Mouse (Mus musculus): ENCODE data around the gene Rpl18a. TPM values are rescaled to one million over a fixed set of nuclear protein-coding genes. Genes with fewer than 3 reads are reported as not detected.

Gene Rpl18a
- polyA plus RNA-seq, 1 experiment, result 1,792 TPM

DNA sequence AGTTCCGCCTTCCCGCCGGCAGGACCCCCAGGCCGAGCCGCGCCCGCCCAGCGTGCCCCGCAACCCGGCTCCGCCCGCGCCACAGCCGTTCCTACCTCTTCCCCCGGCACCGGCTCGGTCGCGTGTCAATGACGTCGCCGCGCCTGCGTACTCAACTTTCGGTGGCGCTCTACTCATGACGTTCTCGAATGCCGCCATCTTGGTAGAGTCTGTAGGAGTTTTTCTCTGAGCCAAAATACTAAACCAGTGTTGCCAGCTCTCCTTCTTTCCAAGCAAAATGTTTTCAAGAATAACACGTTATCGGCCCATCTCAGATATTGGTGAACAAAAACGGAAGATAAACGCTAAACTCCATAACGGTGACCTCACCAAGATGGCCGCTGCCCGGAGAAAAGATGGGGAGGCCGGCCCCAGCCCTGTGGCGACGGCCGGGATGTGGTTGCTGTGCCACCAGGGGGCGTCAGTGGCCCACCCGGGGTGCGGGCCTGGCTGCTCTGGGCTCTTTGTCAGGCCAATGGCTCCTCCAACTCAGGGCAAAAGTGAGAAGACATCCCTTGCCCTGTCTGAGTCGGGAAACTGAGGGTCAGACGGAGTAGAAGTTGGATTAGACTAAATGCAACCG is 23.7 kb downstream of the Rpl18a start, which contains the start of gene Ccdc124:
Gene Ccdc124, minus strand, starts transcription at position 572 of the 622 bp plus-strand sequence.
- H3K27ac ChIP-seq (ENCODE audit: insufficient read depth, low read length), result peak within 1 kb of the TSS; percentile 94
- no peaks in the 10 kb centered on the region for H3K4me1 ChIP-seq (ENCODE audit: control insufficient read depth, insufficient read depth, low read length)
- TF ChIP-seq CTCF (IDR thresholded peaks at IDR 0.05; ENCODE audit: borderline replicate concordance, insufficient read depth, low read length) (peak; percentile 59), POLR2A (IDR thresholded peaks at IDR 0.05; ENCODE audit: low read depth, low read length) (peak; percentile 30; the same call in 1 of the 2 replicates)
- H3K4me3 ChIP-seq (ENCODE audit: insufficient read depth, low read length), result peak within 1 kb of the TSS; percentile 81

DNA sequence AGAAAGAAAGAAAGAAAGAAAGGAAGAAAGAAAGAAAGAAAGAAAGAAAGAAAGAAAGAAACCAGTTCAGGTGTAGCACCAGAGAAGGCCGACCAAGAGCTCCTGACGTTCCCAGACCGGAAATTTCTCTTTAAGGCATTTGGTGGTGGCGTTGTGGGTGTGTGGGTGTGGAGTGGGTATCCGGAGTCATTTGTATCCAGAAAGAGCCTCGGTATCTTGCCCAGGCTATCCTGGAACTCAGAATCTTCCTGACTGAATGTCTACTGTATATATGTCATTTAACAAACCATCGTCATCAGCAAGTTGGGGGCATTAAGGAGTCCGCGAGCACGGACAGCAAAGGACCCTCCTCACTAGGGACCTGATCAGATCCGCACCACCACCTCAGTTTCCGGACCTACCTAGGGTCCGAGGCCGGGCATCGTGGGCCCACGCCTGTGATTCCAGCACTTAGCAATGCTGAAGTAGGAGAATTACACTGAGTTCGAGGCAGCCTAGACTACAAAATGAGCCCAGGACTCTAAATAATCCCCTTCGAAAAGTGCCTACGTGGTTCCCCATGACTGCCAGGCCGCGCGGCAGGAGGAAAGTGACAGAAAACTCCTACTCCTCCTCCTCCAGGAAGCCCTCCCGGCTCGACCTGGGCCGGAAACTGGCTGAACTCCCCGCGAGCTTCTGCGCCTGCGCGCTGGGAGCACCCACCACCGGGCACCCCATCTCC is 24.4 kb downstream of the Rpl18a start:
- H3K27ac ChIP-seq (ENCODE audit: insufficient read depth, low read length), result peak overlapping the region; percentile 94
- peak overlapping the region; percentile 81 for H3K4me3 ChIP-seq (ENCODE audit: insufficient read depth, low read length)
- TF ChIP-seq CTCF (IDR thresholded peaks at IDR 0.05; ENCODE audit: borderline replicate concordance, insufficient read depth, low read length), result no peak
- H3K4me1 ChIP-seq (ENCODE audit: control insufficient read depth, insufficient read depth, low read length), result no peaks in the 10 kb centered on the region

DNA sequence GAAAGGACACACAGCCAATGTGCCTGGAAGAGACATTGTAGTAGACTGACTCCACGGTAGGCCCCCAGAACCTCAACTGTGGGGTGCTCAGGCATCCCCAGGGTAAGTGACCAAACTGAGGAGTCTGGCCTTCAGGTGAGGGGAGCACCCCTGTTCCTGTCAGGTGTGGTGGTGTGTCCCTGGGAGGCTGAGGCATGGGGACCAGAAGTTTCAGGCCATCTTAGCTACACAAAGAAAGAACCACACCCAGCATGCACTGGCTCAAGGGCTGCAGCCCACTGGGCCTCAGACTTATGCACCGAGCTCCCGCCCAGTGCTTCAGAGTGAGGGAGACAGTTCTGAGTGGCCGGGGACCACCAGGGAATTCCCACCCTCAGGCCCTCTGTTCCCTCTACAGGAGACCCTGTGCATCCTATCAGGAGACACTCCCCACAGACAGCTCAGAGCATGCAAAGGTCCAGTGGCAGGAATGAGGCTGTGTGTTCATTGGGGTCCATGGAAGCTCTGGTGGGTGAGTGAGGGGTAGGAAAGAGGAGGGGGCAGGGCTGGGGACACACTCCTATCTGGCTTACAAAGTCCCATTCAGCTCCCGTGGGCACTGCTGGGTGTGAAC is 25.9 kb downstream of the Rpl18a start:
- no peak for TF ChIP-seq CTCF (IDR thresholded peaks at IDR 0.05; ENCODE audit: borderline replicate concordance, insufficient read depth, low read length)
- TF ChIP-seq POLR2A (IDR thresholded peaks at IDR 0.05; ENCODE audit: low read depth, low read length), result no peak
- no peak overlapping the region for H3K27ac ChIP-seq (ENCODE audit: insufficient read depth, low read length)
- no peaks in the 10 kb centered on the region for H3K4me1 ChIP-seq (ENCODE audit: control insufficient read depth, insufficient read depth, low read length)
- no peak overlapping the region for H3K4me3 ChIP-seq (ENCODE audit: insufficient read depth, low read length)

DNA sequence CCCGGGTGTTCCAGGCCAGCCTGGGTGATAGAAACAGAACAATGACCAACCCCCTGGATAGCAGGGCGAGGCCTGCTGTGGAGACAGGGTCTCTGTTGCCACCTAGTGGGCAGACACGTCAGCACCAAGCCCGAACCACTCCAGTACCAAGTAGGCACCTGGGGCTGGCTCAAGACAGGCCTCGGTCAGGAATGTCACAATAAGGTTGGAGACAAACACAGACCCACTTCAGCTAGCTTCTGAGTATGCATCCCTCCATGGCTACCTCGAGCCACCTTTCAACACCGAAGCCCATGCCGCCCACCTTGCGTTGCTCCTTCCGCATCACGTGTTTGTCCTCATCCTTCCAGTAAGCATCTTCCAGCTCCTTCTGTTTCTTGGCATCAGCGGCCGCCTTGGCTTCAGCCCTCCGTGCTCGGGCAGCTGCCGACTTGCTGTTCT is 27.6 kb downstream of the Rpl18a start:
- TF ChIP-seq CTCF (IDR thresholded peaks at IDR 0.05; ENCODE audit: borderline replicate concordance, insufficient read depth, low read length), result peak; percentile 97
- TF ChIP-seq POLR2A (IDR thresholded peaks at IDR 0.05; ENCODE audit: low read depth, low read length), result no peak
- H3K27ac ChIP-seq (ENCODE audit: insufficient read depth, low read length), result no peak overlapping the region
- no peak overlapping the region for H3K4me3 ChIP-seq (ENCODE audit: insufficient read depth, low read length)

DNA sequence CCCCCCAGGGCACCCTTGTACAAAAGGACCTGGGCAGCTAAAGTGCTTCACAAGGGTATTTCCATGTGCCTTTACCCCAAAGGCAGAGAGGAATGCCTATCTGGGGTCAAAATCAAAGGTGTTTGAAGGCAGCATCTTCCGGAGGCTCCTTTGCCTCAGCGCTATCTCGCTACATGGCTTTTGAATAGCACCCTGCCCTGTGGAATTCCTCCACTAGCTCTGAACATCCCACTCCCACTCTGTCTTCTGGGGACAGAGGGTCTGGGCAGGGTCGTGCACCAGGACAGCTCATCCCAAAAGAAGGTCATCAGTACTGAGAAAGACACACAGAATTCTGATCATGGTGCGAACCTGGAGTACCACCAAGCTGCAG is 28.0 kb downstream of the Rpl18a start:
- H3K27ac ChIP-seq (ENCODE audit: insufficient read depth, low read length), result no peak overlapping the region
- H3K4me1 ChIP-seq (ENCODE audit: control insufficient read depth, insufficient read depth, low read length), result no peaks in the 10 kb centered on the region
- no peak overlapping the region for H3K4me3 ChIP-seq (ENCODE audit: insufficient read depth, low read length)
- no peak for TF ChIP-seq POLR2A (IDR thresholded peaks at IDR 0.05; ENCODE audit: low read depth, low read length)
- TF ChIP-seq CTCF (IDR thresholded peaks at IDR 0.05; ENCODE audit: borderline replicate concordance, insufficient read depth, low read length), result no peak

More for the DNA sequence above, 27.6 kb downstream of the Rpl18a start:
- no peaks in the 10 kb centered on the region for H3K4me1 ChIP-seq (ENCODE audit: control insufficient read depth, insufficient read depth, low read length)

DNA sequence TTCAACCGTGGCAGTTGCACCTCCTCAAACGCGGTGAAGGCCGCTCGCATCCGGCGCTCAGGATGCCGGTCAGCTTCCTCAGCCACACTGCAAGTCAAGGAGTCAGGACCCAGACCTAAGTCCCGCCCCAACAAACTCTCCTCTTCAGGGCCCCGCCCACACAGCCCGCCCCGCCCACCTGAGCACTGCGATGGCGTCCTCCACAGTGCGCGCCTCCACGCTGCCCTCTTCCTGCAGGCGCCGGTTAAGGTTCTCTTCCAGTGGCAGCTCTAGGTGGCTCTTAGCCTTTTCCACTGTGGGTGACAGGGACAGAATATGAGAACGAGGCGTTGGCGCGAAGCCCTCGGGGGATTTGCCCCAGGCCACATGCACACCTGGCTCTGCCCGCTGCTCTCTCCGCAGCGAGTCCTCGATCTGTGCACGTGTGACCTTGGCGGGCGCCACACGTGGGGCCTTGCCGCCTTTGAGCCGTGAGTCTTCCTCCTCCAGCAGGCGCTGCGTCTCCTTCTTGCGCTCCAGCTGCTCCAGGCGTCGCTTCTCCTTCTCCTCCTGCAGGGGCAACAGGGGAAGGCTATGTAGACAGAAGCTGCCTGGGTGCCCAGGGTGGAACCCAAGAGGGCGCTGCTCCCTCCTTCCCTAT is 28.5 kb downstream of the Rpl18a start:
- Histone ChIP-seq H3K27ac (ENCODE audit: insufficient read depth, low read length) (no peak overlapping the region), H3K4me3 (ENCODE audit: insufficient read depth, low read length) (no peak overlapping the region), H3K4me1 (ENCODE audit: control insufficient read depth, insufficient read depth, low read length) (no peaks in the 10 kb centered on the region)
- TF ChIP-seq POLR2A (IDR thresholded peaks at IDR 0.05; ENCODE audit: low read depth, low read length) (no peak), CTCF (IDR thresholded peaks at IDR 0.05; ENCODE audit: borderline replicate concordance, insufficient read depth, low read length) (peak; percentile 7; the same call in 1 of the 2 replicates)

DNA sequence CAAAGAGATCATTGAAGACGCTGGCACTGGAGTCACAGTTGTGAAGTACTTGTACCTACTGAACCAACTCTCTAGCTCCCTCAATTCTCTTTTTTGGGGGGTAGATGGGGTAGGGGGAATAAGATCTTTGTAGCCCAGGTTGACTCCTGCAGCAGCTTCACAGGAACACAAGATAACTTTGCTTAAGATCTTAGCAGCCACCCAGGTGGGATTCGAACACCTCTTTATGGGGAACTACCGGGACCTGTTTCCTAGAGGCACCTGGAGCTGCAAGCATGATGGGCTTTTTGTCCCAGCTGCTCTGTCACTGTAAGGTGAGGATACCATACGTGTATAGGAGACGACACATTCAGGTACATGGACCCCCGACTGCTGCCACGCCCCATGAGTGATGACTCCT is 30.6 kb downstream of the Rpl18a start:
- no peak overlapping the region for H3K4me3 ChIP-seq (ENCODE audit: insufficient read depth, low read length)
- H3K4me1 ChIP-seq (ENCODE audit: control insufficient read depth, insufficient read depth, low read length), result no peaks in the 10 kb centered on the region
- H3K27ac ChIP-seq (ENCODE audit: insufficient read depth, low read length), result no peak overlapping the region
- TF ChIP-seq CTCF (IDR thresholded peaks at IDR 0.05; ENCODE audit: borderline replicate concordance, insufficient read depth, low read length) (no peak), POLR2A (IDR thresholded peaks at IDR 0.05; ENCODE audit: low read depth, low read length) (no peak)

DNA sequence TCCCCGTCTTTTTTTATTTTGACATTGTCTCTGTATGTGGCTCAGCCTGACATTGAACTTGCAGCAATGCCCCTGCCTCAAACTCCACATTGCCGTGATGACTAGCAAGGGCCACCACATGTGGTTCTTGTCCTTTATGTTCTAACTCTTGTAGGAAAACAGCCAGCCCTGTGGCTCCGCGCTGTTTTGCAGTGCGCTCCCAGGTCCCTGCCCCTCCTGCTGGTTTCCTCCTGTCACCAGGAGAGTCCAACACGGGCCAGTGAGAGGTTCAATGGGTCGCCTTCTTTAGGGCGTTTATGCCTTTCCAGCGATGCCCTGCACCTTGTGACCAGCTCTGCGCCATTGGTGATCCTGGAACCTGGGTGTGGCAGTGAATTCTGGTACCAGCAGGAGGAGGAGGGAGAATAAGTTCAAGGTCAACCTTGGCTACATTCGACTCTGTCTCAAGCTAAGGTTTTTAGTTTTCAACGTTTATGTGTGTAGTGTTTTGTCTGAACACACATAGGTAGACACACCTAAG is 31.2 kb downstream of the Rpl18a start:
- TF ChIP-seq CTCF (IDR thresholded peaks at IDR 0.05; ENCODE audit: borderline replicate concordance, insufficient read depth, low read length), result no peak
- no peak for TF ChIP-seq POLR2A (IDR thresholded peaks at IDR 0.05; ENCODE audit: low read depth, low read length)
- no peak overlapping the region for H3K27ac ChIP-seq (ENCODE audit: insufficient read depth, low read length)
- peak overlapping the region; percentile 18 for H3K4me3 ChIP-seq (ENCODE audit: insufficient read depth, low read length)
- no peaks in the 10 kb centered on the region for H3K4me1 ChIP-seq (ENCODE audit: control insufficient read depth, insufficient read depth, low read length)

DNA sequence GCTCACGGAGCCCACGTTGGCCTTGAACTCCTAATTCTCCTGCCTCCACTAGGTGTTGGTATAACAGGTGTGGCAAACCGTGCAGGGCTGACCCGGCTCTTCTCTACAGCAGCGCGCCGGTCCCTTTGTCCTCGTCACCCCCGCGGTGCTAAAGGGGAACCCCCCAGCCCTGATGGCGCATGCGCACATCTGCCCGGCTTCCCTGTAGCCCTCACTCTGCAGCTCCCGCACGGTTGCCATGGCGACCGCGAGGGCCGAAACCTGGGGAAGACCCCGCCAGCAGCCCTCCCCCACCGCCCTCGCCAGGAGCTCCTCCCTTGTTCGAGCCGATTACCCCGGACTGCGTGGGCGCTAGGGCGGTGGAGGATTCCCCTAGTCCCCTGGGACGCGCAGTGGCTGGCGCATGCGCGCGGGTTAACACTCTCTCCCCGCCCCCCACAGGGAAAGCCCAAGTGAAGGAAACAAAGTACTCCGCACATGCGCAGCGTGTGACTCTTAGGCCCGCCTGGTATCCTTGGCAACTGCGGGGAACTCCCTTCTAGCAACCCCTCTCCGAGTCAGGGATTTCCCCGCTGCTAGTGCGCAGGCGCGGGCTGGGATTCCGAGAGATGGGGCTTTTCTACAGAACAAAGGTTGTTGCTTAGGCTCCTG is 31.7 kb downstream of the Rpl18a start:
- H3K27ac ChIP-seq (ENCODE audit: insufficient read depth, low read length), result no peak overlapping the region
- no peak for TF ChIP-seq CTCF (IDR thresholded peaks at IDR 0.05; ENCODE audit: borderline replicate concordance, insufficient read depth, low read length)
- TF ChIP-seq POLR2A (IDR thresholded peaks at IDR 0.05; ENCODE audit: low read depth, low read length), result peak; percentile 51
- no peaks in the 10 kb centered on the region for H3K4me1 ChIP-seq (ENCODE audit: control insufficient read depth, insufficient read depth, low read length)
- H3K4me3 ChIP-seq (ENCODE audit: insufficient read depth, low read length), result peak overlapping the region; percentile 36
